15 mouse cellular contexts compared by ENCODE assay signal in the genomic region with DNA sequence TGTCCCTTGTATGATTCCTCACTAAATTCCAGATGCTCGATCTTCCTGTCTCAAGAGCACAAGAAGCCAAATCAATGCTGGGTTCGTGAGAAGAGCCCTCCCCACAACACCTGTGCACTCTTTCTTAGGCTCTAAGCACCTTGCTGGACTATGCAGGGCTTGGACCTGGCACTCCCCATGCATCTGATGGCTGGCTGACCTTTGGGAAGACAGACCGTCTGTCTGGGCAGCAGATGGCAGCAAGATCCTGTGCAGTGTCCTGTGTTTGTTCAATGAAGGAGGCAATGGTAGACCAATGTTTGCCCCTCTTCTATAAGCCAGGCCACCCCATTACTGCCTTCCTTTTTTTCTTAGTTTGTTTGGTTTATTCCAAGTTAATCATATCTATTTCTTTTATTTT. TPM values are rescaled to one million over a fixed set of nuclear protein-coding genes. Genes with fewer than 3 reads are reported as not detected.
A peak's percentile ranks its signal among the peaks of the same experiment; 100 is the strongest.
DNase-seq lines count a peak whose midpoint lies in the region; ATAC-seq and TF ChIP-seq lines count a peak whose summit lies in the region.
"Had no signal": no experiment of that assay in that cellular context is flagged by ENCODE, and none has a peak within 500 bp of the region (broad histone marks: within the 10 kb centered on the region; RNA-seq: fewer than 3 reads in every experiment).

No protein-coding gene starts in this region.

- TF ChIP-seq POLR2A in brain, embryonic 14.5 days (IDR thresholded peaks at IDR 0.05; ENCODE audit: borderline replicate concordance, extremely low read depth, insufficient read depth, insufficient read length, poor library complexity, severe bottlenecking), result no peak

- no peak for DNase-seq in hindbrain, postnatal 0 days (ENCODE audit: low spot score)
- DNase-seq in lung, embryonic 14.5 days, result no peak
- no peak for DNase-seq in lung, postnatal 4 days
- DNase-seq in brain, embryonic 14.5 days (ENCODE audit: low read depth), result no peak
- no peak for DNase-seq in frontal cortex, postnatal 14 days (ENCODE audit: low spot score in 2 of 2)
- no peak for DNase-seq in left cerebral cortex, postnatal 25 days (ENCODE audit: low spot score in 2 of 2)
- DNase-seq: adrenal gland, postnatal 14 days; lung, postnatal 14 days; spleen, adult 18-20 months had no signal

- no peaks in the 10 kb centered on the region for H3K9me3 ChIP-seq in hindbrain, postnatal 0 days (ENCODE audit: low read length)
- H3K9me3 ChIP-seq in hindbrain, embryonic 13.5 days, result no peaks in the 10 kb centered on the region
- H3K9me3 ChIP-seq in lung, embryonic 14.5 days (ENCODE audit: low read depth, low read length), result no peaks in the 10 kb centered on the region
- H3K9me3 ChIP-seq: embryonic facial prominence, embryonic 12.5 days; heart, embryonic 10.5 days; hindbrain, embryonic 12.5 days had no signal

- TF ChIP-seq CTCF in hindbrain, postnatal 0 days (IDR thresholded peaks at IDR 0.05; ENCODE audit: low read depth), result peak; percentile 38; the same call in 1 of the 2 replicates
- TF ChIP-seq CTCF in lung, embryonic 14.5 days (IDR thresholded peaks at IDR 0.05; ENCODE audit: low read depth), result peak; percentile 10; the same call in 1 of the 2 replicates
- TF ChIP-seq CTCF in brain, embryonic 14.5 days (IDR thresholded peaks at IDR 0.05; ENCODE audit: borderline replicate concordance, extremely low read depth, insufficient read depth, insufficient read length), result 0 out of 2 replicates have a peak, but pooled peaks have one; percentile 1

- H3K27me3 ChIP-seq in hindbrain, postnatal 0 days (ENCODE audit: insufficient read depth, low read length), result no peaks in the 10 kb centered on the region
- peaks cover 8% of the 10 kb centered on the region for H3K27me3 ChIP-seq in hindbrain, embryonic 13.5 days
- H3K27me3 ChIP-seq in lung, embryonic 14.5 days (ENCODE audit: insufficient read depth, low read length), result no peaks in the 10 kb centered on the region; the same call in 1 of the 2 replicates
- H3K27me3 ChIP-seq: embryonic facial prominence, embryonic 12.5 days; hindbrain, embryonic 12.5 days had no signal

- no peak for ATAC-seq in hindbrain, postnatal 0 days
- no peak for ATAC-seq in hindbrain, embryonic 13.5 days (ENCODE audit: low FRiP score)
- no peak for ATAC-seq in lung, embryonic 14.5 days (ENCODE audit: insufficient read depth)
- ATAC-seq in megakaryocyte-erythroid progenitor cell, adult 5-6 weeks (replicated peaks; ENCODE audit: low FRiP score, low TSS enrichment, poor library complexity, severe bottlenecking), result 0 out of 2 replicates have a peak, but pooled peaks have one; percentile 48
- ATAC-seq: CD4-positive, CD25-positive, alpha-beta regulatory T cell, adult 4 months had no signal

- H3K4me2 ChIP-seq in hindbrain, postnatal 0 days (ENCODE audit: low read depth, low read length), result no peak overlapping the region
- no peak overlapping the region for H3K4me2 ChIP-seq in hindbrain, embryonic 13.5 days
- H3K4me2 ChIP-seq in lung, embryonic 14.5 days, result no peak overlapping the region
- H3K4me2 ChIP-seq: embryonic facial prominence, embryonic 12.5 days; hindbrain, embryonic 12.5 days had no signal

- WGBS in hindbrain, postnatal 0 days, result 62% methylated on average over 3 of the region's 3 CpGs
- WGBS in hindbrain, embryonic 13.5 days, result 67% methylated on average over 3 of the region's 3 CpGs
- 46% methylated on average over 3 of the region's 3 CpGs for WGBS in lung, embryonic 14.5 days

- no peak overlapping the region for H3K27ac ChIP-seq in hindbrain, postnatal 0 days
- H3K27ac ChIP-seq in hindbrain, embryonic 13.5 days, result no peak overlapping the region
- no peak overlapping the region for H3K27ac ChIP-seq in lung, embryonic 14.5 days (ENCODE audit: low read depth)
- H3K27ac ChIP-seq: embryonic facial prominence, embryonic 12.5 days; heart, embryonic 10.5 days; hindbrain, embryonic 12.5 days had no signal

- intact Hi-C loops in left cerebral cortex, postnatal 25 days (cut with DNase I), result loop anchor here (5.0 kb wide), 1 partner anchor 121 kb away; no protein-coding TSS in a partner anchor

- no peaks in the 10 kb centered on the region for H3K4me1 ChIP-seq in hindbrain, postnatal 0 days (ENCODE audit: insufficient read depth, low read length)
- H3K4me1 ChIP-seq in hindbrain, embryonic 13.5 days (replicated peaks), result peaks cover 3% of the 10 kb centered on the region; the same call in 1 of the 2 replicates
- H3K4me1 ChIP-seq in lung, embryonic 14.5 days (ENCODE audit: insufficient read depth), result no peaks in the 10 kb centered on the region
- H3K4me1 ChIP-seq: embryonic facial prominence, embryonic 12.5 days; heart, embryonic 10.5 days; hindbrain, embryonic 12.5 days had no signal

- H3K36me3 ChIP-seq in hindbrain, postnatal 0 days (ENCODE audit: insufficient read depth, low read length), result no peaks in the 10 kb centered on the region
- H3K36me3 ChIP-seq in hindbrain, embryonic 13.5 days, result no peaks in the 10 kb centered on the region
- H3K36me3 ChIP-seq in lung, embryonic 14.5 days (ENCODE audit: insufficient read depth), result no peaks in the 10 kb centered on the region
- H3K36me3 ChIP-seq: embryonic facial prominence, embryonic 12.5 days; heart, embryonic 10.5 days; hindbrain, embryonic 12.5 days had no signal

- no peak overlapping the region for H3K9ac ChIP-seq in hindbrain, postnatal 0 days (replicated peaks; ENCODE audit: low read length)
- no peak overlapping the region for H3K9ac ChIP-seq in hindbrain, embryonic 13.5 days
- H3K9ac ChIP-seq in lung, embryonic 14.5 days, result no peak overlapping the region
- H3K9ac ChIP-seq: embryonic facial prominence, embryonic 12.5 days; hindbrain, embryonic 12.5 days had no signal

- no peak overlapping the region for H3K4me3 ChIP-seq in hindbrain, postnatal 0 days (ENCODE audit: low read length)
- H3K4me3 ChIP-seq in hindbrain, embryonic 13.5 days, result no peak overlapping the region
- H3K4me3 ChIP-seq in lung, embryonic 14.5 days (ENCODE audit: low read depth, low read length), result no peak overlapping the region
- H3K4me3 ChIP-seq: embryonic facial prominence, embryonic 12.5 days; heart, embryonic 10.5 days; hindbrain, embryonic 12.5 days had no signal

RNA-seq across cellular contexts. Expression of a gene that starts 32.7 kb away (rescaled TPM):
- total RNA-seq in hindbrain, postnatal 0 days (2014; rRNA removed), result 0.10 and 1.0 TPM in 2 replicates
- 1.7 and 2.5 TPM in 2 replicates for polyA plus RNA-seq in hindbrain, postnatal 0 days (2015; fragmentation: Nextera tagmentation; extraction: Ambion mirVana)
- polyA plus RNA-seq in hindbrain, embryonic 13.5 days (2015; fragmentation: Nextera tagmentation; extraction: Ambion mirVana), result 1.6 TPM in 2 replicates
- polyA plus RNA-seq in lung, embryonic 14.5 days (2014; fragmentation: Nextera tagmentation; extraction: Ambion mirVana), result 1.0 and 1.3 TPM in 2 replicates
- polyA plus RNA-seq in brain, embryonic 14.5 days (2012; rRNA removed), result 0.45 and 0.74 TPM in 2 replicates
- total RNA-seq in megakaryocyte-erythroid progenitor cell, adult 5-6 weeks (2014; fragmentation: Nextera tagmentation), result 128 and 143 TPM in 2 replicates
- total RNA-seq in megakaryocyte-erythroid progenitor cell, adult 5-6 weeks (2017), result 14.0 and 21.9 TPM in 2 replicates
- total RNA-seq in left cerebral cortex, postnatal 25 days (2021), result 1 to 10 TPM; 5.3 to 6.0 TPM
